Mouse (Mus musculus): ENCODE results near the gene Camta2.

GRCm38 (mm10) chr11:70641241-70641640 is 46.7 kb downstream of the Camta2 start:
- TF ChIP-seq CTCF (IDR thresholded peaks at IDR 0.05; ENCODE audit: borderline replicate concordance, insufficient read depth, low read length) (no peak), POLR2A (IDR thresholded peaks at IDR 0.05; ENCODE audit: low read depth, low read length) (no peak; the same call in 1 of the 2 replicates)

Data from embryonic fibroblast, embryonic 13.5 days (primary cell).